Mouse (Mus musculus): ENCODE results near the gene C730034F03Rik.
A peak's percentile ranks its signal among the peaks of the same experiment; 100 is the strongest.

Gene C730034F03Rik

GRCm38 (mm10) chr15:89475611-89476474, 46.5 kb downstream of the C730034F03Rik start:
- DNase-seq = peak; percentile 100

DNA sequence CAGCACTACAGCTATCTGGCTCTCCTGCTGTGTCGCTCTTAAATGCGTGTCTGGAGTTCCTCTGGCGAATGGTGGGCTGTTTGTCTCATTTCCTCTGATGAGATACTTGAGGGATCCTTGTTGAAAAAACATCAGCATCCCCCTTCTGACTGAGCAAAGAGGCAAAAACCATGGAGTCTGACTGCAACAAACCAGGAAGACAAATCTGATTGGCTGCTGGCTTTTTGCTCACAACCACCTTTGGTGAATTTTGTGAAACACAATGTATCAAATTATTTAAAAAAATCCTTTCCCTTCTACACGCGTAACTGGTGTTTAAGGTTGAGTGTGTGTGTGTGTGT, 47.1 kb downstream of the C730034F03Rik start:
- DNase-seq = no peak

- peak; percentile 98 for DNase-seq
These were observed 47.7 kb downstream of the C730034F03Rik start, which contains the start of gene Arsa for GRCm38 (mm10) chr15:89477091-89477491. Arsa (minus strand) TSS chr15:89477425.

- DNase-seq = peak; percentile 90
These were observed 48.4 kb downstream of the C730034F03Rik start for GRCm38 (mm10) chr15:89477806-89478205.

- no peak for DNase-seq
These were observed 49.2 kb downstream of the C730034F03Rik start for GRCm38 (mm10) chr15:89478622-89479021.

Measured in heart, adult 11 months (tissue).